Mouse (Mus musculus): ENCODE measurements around the gene Ndufa13.
"Not testable (repeated sequence)": the region's sequence is repeated elsewhere in the genome, so short reads cannot be mapped to it uniquely, and the experiment has no call there.

Ndufa13 gene

GRCm38 (mm10) chr8:69902163-69903062, at the start of gene Ndufa13, which contains the start of the genes Tssk6 and Yjefn3:
TSS of gene Ndufa13 (minus strand) at chr8:69902558.
TSS of gene Tssk6 (plus strand) at chr8:69902184.
TSS of gene Yjefn3 (minus strand) at chr8:69902712.
- peak; percentile 83 to 87 for DNase-seq (ENCODE audit: low spot score in 2 of 2)

GRCm38 (mm10) chr8:69950300-69950699, 47.9 kb upstream of the Ndufa13 start:
- no peak for DNase-seq (ENCODE audit: low spot score in 2 of 2)

GRCm38 (mm10) chr8:69942495-69942894, 40.1 kb upstream of the Ndufa13 start:
- DNase-seq (ENCODE audit: low spot score in 2 of 2), result not testable (repeated sequence)

GRCm38 (mm10) chr8:69940386-69940785, 38.0 kb upstream of the Ndufa13 start:
- peak in 1 of 2 experiments; percentile 21 for DNase-seq (ENCODE audit: low spot score in 2 of 2)

GRCm38 (mm10) chr8:69939633-69940032, 37.3 kb upstream of the Ndufa13 start:
- DNase-seq (ENCODE audit: low spot score in 2 of 2), result no peak

GRCm38 (mm10) chr8:69938245-69938982, 36.1 kb upstream of the Ndufa13 start:
- DNase-seq (ENCODE audit: low spot score in 2 of 2), result peak; percentile 65 to 83

GRCm38 (mm10) chr8:69937466-69937865, 35.1 kb upstream of the Ndufa13 start:
- DNase-seq (ENCODE audit: low spot score in 2 of 2), result peak; percentile 77 to 86

- DNase-seq (ENCODE audit: low spot score in 2 of 2), result no peak
These were observed 33.9 kb upstream of the Ndufa13 start for GRCm38 (mm10) chr8:69936050-69936794.

GRCm38 (mm10) chr8:69935431-69935830, 33.1 kb upstream of the Ndufa13 start:
- no peak for DNase-seq (ENCODE audit: low spot score in 2 of 2)

- DNase-seq (ENCODE audit: low spot score in 2 of 2), result no peak
These were observed 32.2 kb upstream of the Ndufa13 start for GRCm38 (mm10) chr8:69934582-69934981.

- DNase-seq (ENCODE audit: low spot score in 2 of 2), result peak; percentile 28 to 60
These were observed 31.5 kb upstream of the Ndufa13 start for GRCm38 (mm10) chr8:69933811-69934210.

GRCm38 (mm10) chr8:69926901-69927300, 24.5 kb upstream of the Ndufa13 start:
- no peak for DNase-seq (ENCODE audit: low spot score in 2 of 2)

- no peak for DNase-seq (ENCODE audit: low spot score in 2 of 2)
These were observed 21.6 kb upstream of the Ndufa13 start for GRCm38 (mm10) chr8:69923986-69924385.

GRCm38 (mm10) chr8:69921141-69921540, 18.8 kb upstream of the Ndufa13 start:
- DNase-seq (ENCODE audit: low spot score in 2 of 2), result peak in 1 of 2 experiments; percentile 21

- peak; percentile 92 to 93 for DNase-seq (ENCODE audit: low spot score in 2 of 2)
These were observed 17.7 kb upstream of the Ndufa13 start for GRCm38 (mm10) chr8:69919876-69920662.

GRCm38 (mm10) chr8:69919010-69919409, 16.7 kb upstream of the Ndufa13 start:
- DNase-seq (ENCODE audit: low spot score in 2 of 2), result peak; percentile 89 to 90

- DNase-seq (ENCODE audit: low spot score in 2 of 2), result peak in 1 of 2 experiments; percentile 20
These were observed 16.1 kb upstream of the Ndufa13 start for GRCm38 (mm10) chr8:69918506-69918905.

GRCm38 (mm10) chr8:69915748-69916147, 13.4 kb upstream of the Ndufa13 start:
- no peak for DNase-seq (ENCODE audit: low spot score in 2 of 2)

- no peak for DNase-seq (ENCODE audit: low spot score in 2 of 2)
These were observed 12.2 kb upstream of the Ndufa13 start for GRCm38 (mm10) chr8:69914526-69914925.

- no peak for DNase-seq (ENCODE audit: low spot score in 2 of 2)
These were observed 10.2 kb upstream of the Ndufa13 start for GRCm38 (mm10) chr8:69912478-69913074.

Data from natural killer cell, adult 2 months (primary cell).